Mouse (Mus musculus): Measurements from ENCODE around the gene Arl3. TPM values are rescaled to one million over a fixed set of nuclear protein-coding genes. Genes with fewer than 3 reads are reported as not detected.

Arl3 gene
- total RNA-seq, 2 experiments from 2014 or later: 47.2 to 54.9 TPM

- DNase-seq (ENCODE audit: low spot score in 2 of 2): no peak
Measured at GRCm38 (mm10) chr19:46537357-46537756, 35.6 kb downstream of the Arl3 start.

DNA sequence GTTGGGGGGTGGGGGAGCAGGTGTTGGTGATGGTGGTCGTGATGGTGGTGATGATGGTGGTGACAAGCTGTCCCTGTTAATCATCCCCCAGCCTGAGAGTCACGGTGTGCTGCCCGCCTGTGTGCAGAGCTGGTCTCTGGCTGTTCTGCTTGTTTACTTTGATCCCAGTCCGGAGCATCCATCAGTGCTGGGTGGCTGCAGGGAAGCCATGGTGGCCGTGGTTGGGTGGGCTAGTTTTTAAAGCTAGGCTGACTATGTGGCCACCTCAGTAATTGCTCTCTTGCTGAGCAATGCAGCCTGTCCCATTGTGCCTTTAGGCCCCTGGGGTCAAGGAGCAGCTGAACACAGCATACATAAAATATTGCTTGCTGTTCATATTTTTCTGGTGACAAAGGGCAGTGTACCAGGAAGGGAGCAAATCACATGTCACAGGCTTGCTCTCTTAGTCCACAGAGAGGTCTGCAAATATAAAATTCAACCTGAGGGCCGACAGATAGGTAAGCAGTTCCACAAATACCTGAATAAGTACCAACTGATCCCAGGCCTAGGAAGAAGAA lies 38.4 kb downstream of the Arl3 start:
- no peak for DNase-seq (ENCODE audit: low spot score in 2 of 2)

- DNase-seq (ENCODE audit: low spot score in 2 of 2): no peak
Measured at GRCm38 (mm10) chr19:46533525-46533924, 39.5 kb downstream of the Arl3 start.

- DNase-seq (ENCODE audit: low spot score in 2 of 2): no peak
Measured at GRCm38 (mm10) chr19:46533066-46533465, 39.9 kb downstream of the Arl3 start.

- no peak for DNase-seq (ENCODE audit: low spot score in 2 of 2)
Measured at GRCm38 (mm10) chr19:46532031-46532688, 40.8 kb downstream of the Arl3 start.

DNA sequence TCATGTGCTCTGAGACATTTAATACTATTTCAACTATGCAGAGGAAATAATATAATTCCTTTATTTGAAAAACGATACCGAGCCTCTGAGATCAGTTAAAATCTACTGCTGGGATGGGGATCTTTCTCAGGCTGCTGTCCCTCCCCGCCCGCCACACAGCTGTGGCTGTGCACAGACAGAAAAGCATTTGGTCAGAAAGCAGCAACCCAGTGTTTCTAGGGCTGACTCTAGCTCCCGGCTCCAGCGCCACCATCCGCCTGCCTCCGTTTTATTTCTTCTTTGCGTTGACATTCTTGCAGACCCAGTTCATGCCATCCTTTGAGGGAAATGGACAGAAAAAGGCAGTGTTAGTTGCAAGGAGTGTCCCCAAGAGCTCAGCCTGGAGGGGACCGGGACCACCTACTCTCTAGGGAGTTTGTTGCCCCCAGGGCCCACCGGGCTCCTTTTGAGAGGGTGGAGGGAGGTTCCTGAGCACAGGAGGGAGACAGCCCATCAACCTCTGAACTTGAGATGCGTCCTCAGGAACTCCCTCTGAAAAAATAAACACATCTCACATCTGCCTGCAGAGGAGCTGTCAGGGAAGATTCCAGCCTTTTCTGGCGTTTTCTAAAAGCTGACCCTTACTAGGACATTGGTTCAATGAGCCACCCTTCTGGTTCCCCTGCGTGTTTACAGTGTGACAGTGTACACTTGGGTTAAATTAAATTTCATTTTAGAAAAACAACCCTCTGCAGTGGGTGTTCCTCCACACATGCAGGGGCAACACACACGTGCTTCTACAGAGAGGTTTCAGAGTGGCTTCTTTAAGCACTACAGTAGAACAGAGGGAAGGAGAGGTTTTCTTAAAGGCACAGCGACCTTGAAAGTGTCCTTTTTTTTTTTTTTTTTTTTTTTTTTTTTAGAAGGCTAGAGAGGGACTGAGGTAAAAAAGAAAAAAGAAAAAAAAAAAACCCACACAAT lies 41.6 kb downstream of the Arl3 start:
- no peak for DNase-seq (ENCODE audit: low spot score in 2 of 2)

DNA sequence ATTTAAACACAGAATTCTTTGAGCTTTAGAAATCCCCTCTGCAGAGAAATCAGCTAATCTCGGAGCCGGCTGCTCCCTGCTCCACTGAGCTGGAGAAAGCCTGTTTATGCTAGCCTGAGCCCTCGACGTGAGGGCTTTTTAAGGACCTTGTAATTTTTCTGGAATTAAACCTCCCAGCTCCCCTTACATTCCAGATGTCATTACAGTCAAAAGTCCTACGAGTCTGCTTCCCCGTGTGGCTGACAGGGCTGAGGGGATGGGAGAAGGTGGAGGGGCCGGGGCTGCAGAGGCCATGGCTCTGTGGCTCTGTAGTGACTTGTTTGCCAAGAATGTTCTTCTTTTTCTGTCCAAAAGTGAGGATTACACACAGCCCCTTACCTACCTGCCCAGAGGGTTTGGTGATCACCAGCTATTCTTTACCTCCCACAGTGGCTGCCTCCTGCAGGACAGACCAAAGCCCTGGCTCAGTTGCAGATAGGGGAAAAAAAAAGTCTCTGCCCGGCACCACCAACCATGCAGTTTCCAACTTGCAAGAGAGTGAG lies 42.5 kb downstream of the Arl3 start:
- no peak for DNase-seq (ENCODE audit: low spot score in 2 of 2)

GRCm38 (mm10) chr19:46529601-46530448 lies 43.2 kb downstream of the Arl3 start:
- no peak for DNase-seq (ENCODE audit: low spot score in 2 of 2)

- DNase-seq (ENCODE audit: low spot score in 2 of 2): peak in 1 of 2 experiments; percentile 55
Measured at GRCm38 (mm10) chr19:46528529-46529213, 44.3 kb downstream of the Arl3 start.

GRCm38 (mm10) chr19:46527632-46528528 lies 45.1 kb downstream of the Arl3 start:
- no peak for DNase-seq (ENCODE audit: low spot score in 2 of 2)

DNA sequence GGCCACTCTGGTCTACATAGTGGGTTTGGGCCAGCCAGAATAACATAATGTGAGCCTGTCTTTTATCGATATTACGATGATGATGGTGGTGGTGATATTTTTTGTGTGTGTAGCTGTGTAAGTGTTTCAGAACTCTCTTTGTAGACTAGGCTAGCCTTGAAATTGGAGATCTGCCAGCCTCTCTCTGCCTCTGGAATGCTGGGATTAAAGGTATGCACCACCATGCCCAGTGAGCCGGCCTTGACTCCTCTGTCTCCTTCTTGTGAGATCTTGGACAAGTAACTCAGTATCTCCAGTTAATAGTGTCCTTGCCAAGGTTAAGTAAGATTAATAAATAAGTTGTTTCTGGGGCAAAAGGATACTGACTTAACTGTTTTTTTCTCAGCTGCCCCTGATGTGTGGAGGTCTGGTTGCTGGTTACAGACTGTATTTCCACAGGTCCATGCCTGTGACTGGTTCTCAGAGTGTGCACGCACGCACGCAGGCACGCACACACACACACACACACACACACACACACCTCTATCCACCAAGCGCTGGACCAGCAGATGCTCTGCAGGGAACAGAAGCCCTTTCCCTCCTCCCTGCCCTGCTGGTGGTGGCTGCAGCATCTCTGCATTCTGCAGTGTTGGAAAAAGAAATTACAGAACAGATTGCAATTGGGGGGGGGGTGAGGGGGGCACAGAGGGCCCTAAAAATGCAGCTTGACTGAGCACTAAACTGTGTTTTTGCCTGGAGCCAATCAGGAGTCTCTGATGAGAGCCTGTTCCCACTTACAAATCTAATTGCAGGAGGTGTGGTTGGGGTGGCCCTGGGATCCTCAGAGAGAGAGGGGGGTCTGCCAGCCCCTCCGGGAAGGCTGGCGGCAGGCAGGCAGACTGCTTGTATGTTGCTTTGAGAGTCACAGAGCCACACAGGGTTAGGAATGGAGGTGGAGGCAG lies 47.0 kb downstream of the Arl3 start:
- DNase-seq (ENCODE audit: low spot score in 2 of 2): no peak

- no peak for DNase-seq (ENCODE audit: low spot score in 2 of 2)
Measured at GRCm38 (mm10) chr19:46524601-46525321, 48.2 kb downstream of the Arl3 start.

DNA sequence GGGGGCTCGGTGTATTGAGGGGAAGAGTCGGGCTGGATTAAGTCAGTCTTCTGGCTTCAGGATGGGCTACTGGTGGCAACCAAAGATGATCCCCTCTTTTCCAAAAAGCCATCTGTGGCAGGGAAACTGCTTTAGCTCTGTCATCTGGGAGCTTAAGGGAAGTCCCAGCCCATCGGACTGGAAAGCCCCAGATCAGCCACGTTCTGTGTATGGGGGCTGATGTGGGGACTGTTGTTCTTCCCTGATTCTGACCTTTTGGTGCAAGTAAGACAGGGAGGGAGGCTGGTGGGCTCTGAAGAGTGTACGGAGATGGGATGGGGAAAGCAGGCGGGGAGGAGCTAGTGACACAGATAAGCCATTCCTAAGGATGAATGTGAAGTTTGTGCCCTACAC lies 48.9 kb downstream of the Arl3 start:
- DNase-seq (ENCODE audit: low spot score in 2 of 2): no peak

- no peak for DNase-seq (ENCODE audit: low spot score in 2 of 2)
Measured at GRCm38 (mm10) chr19:46523480-46524151, 49.4 kb downstream of the Arl3 start.

- DNase-seq (ENCODE audit: low spot score in 2 of 2): no peak
Measured at GRCm38 (mm10) chr19:46523131-46523479, 49.9 kb downstream of the Arl3 start.

DNA sequence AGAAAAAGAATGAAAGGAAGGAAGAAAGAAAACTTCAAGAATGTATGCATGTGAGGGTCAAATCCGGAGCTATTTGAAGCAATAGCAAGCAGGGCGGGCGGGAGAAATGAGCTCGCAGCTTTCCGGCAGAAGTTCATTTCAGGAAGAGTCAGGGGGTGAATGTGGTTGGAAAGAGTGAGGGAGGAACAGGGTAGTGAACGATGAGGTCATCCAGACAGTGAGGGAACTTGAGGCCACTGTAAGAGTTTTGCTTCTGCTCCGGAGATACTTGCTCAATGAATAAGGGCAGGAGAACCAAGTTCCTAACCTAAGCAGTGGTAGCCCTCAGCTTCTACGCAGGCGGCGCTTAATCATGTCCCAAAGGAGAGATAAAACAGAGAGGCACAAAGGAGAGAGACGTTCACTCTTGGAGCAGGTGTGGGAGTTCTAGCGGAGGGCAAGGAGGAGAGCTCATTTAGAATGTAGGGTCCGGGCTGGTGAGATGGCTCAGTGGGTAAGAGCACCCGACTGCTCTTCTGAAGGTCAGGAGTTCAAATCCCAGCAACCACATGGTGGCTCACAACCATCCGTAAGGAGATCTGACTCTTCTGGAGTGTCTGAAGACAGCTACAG lies 50.5 kb downstream of the Arl3 start:
- no peak for DNase-seq (ENCODE audit: low spot score in 2 of 2)

Data from adrenal gland, postnatal 4 days (tissue).